Mouse (Mus musculus): Measurements from ENCODE around the gene Usp45. TPM values are rescaled to one million over a fixed set of nuclear protein-coding genes. Genes with fewer than 3 reads are reported as not detected.

The Usp45 gene
- polyA plus RNA-seq, 1 experiment from 2014 or later = 11.2 TPM

GRCm38 (mm10) chr4:21847481-21848286 lies 80.7 kb downstream of the Usp45 start, which contains the start of gene Pnisr:
TSS of gene Pnisr (plus strand) at chr4:21847583.
- H3K4me1 ChIP-seq (ENCODE audit: control insufficient read depth in 2 of 2, insufficient read depth in 2 of 2, low read length in 2 of 2) = peaks cover 2 to 11% of the 10 kb centered on the region in 2 experiments; a peak in 3 of 4 replicates
- peak; percentile 98 for ATAC-seq (ENCODE audit: insufficient number of reproducible peaks, insufficient read depth, low FRiP score, low read depth)
- under 1% methylated on average over 50 of the region's 50 CpGs for WGBS
- H3K9me3 ChIP-seq (ENCODE audit: control insufficient read depth, low read length) = no peaks in the 10 kb centered on the region
- H3K27ac ChIP-seq (replicated peaks in 1 of 2; ENCODE audit: control insufficient read depth in 1 of 2, insufficient read depth in 1 of 2, low read depth in 2 of 2, low read length in 2 of 2) = peak within 1 kb of the TSS; percentile 94 to 100
- no peaks in the 10 kb centered on the region for H3K36me3 ChIP-seq (ENCODE audit: control insufficient read depth, insufficient read depth, low read length)
- H3K4me3 ChIP-seq (ENCODE audit: control insufficient read depth in 1 of 2, insufficient read depth in 1 of 2, low read depth in 1 of 2, low read length in 2 of 2) = peak within 1 kb of the TSS; percentile 66 to 99
- peak within 1 kb of the TSS; percentile 80 for H3K4me2 ChIP-seq (ENCODE audit: low read length)
- H3K27me3 ChIP-seq (ENCODE audit: control insufficient read depth, insufficient read depth, low read length) = no peaks in the 10 kb centered on the region
- peak within 1 kb of the TSS; percentile 89 for H3K9ac ChIP-seq (ENCODE audit: low read length)

DNA sequence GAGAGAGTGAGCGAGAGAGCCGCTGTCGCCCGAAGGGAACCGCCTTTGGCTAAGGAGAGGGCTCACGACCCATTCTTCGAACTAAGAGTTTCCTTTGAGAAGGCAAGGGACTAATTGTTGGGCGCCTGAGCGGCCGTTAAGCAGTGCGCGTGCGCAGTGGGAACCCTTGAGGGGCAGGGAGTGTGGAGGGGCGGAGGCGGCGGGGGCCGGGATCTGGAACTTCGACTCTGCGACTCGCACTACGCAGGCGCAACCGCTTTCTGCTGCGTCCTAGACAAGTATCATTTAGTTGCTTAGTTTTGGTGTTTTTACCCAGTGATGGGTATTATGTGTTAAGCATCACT lies 81.3 kb downstream of the Usp45 start:
- Histone ChIP-seq H3K9ac (ENCODE audit: low read length) (peak overlapping the region; percentile 89), H3K27me3 (ENCODE audit: control insufficient read depth, insufficient read depth, low read length) (no peaks in the 10 kb centered on the region), H3K9me3 (ENCODE audit: control insufficient read depth, low read length) (no peaks in the 10 kb centered on the region), H3K27ac (replicated peaks in 1 of 2; ENCODE audit: control insufficient read depth in 1 of 2, insufficient read depth in 1 of 2, low read depth in 2 of 2, low read length in 2 of 2) (peak overlapping the region; percentile 94 to 100), H3K36me3 (ENCODE audit: control insufficient read depth, insufficient read depth, low read length) (no peaks in the 10 kb centered on the region), H3K4me2 (ENCODE audit: low read length) (peak overlapping the region; percentile 80), H3K4me1 (ENCODE audit: control insufficient read depth in 2 of 2, insufficient read depth in 2 of 2, low read length in 2 of 2) (peaks cover 2 to 11% of the 10 kb centered on the region in 2 experiments; a peak in 3 of 4 replicates), H3K4me3 (ENCODE audit: control insufficient read depth in 1 of 2, insufficient read depth in 1 of 2, low read depth in 1 of 2, low read length in 2 of 2) (peak overlapping the region; percentile 66 to 99)
- 0% methylated on average over 24 of the region's 24 CpGs for WGBS
- ATAC-seq (ENCODE audit: insufficient number of reproducible peaks, insufficient read depth, low FRiP score, low read depth) = peak; percentile 88

DNA sequence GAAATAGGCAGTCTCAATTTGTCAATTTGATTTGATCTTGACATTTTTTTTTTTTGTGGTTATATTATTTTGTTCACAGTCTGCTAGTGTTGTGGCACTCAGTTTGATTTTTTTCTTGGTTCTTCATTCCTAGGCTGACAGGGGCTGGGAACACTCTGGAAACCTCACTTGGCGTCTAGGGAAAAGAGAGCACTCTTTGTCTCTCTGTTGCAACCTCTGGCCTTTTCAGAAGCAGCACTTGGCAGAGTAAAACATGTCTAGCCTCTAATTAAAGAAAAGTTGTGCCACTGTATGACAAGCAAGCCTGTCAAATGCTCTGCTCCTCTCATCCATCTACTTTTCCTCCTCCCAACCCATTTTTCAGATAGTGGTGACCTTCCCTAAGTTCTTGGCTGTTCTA lies 90.5 kb downstream of the Usp45 start:
- no peak overlapping the region for H3K9ac ChIP-seq (ENCODE audit: low read length)
- no peak for ATAC-seq (ENCODE audit: insufficient number of reproducible peaks, insufficient read depth, low FRiP score, low read depth)
- no peaks in the 10 kb centered on the region for H3K27me3 ChIP-seq (ENCODE audit: control insufficient read depth, insufficient read depth, low read length)

GRCm38 (mm10) chr4:21865226-21865625 lies 98.3 kb downstream of the Usp45 start:
- Histone ChIP-seq H3K9me3 (ENCODE audit: control insufficient read depth, low read length) (no peaks in the 10 kb centered on the region), H3K4me3 (ENCODE audit: control insufficient read depth in 1 of 2, insufficient read depth in 1 of 2, low read depth in 1 of 2, low read length in 2 of 2) (no peak overlapping the region), H3K4me2 (ENCODE audit: low read length) (no peak overlapping the region), H3K9ac (ENCODE audit: low read length) (no peak overlapping the region), H3K36me3 (ENCODE audit: control insufficient read depth, insufficient read depth, low read length) (peaks cover 78% of the 10 kb centered on the region), H3K4me1 (ENCODE audit: control insufficient read depth in 2 of 2, insufficient read depth in 2 of 2, low read length in 2 of 2) (no peaks in the 10 kb centered on the region), H3K27me3 (ENCODE audit: control insufficient read depth, insufficient read depth, low read length) (no peaks in the 10 kb centered on the region), H3K27ac (replicated peaks in 1 of 2; ENCODE audit: control insufficient read depth in 1 of 2, insufficient read depth in 1 of 2, low read depth in 2 of 2, low read length in 2 of 2) (no peak overlapping the region)
- ATAC-seq (ENCODE audit: insufficient number of reproducible peaks, insufficient read depth, low FRiP score, low read depth) = no peak
- 100% methylated on average over 1 of the region's 1 CpGs for WGBS

More for the DNA sequence above, 90.5 kb downstream of the Usp45 start:
- no peak overlapping the region for H3K4me3 ChIP-seq (ENCODE audit: control insufficient read depth in 1 of 2, insufficient read depth in 1 of 2, low read depth in 1 of 2, low read length in 2 of 2)
- H3K27ac ChIP-seq (replicated peaks in 1 of 2; ENCODE audit: control insufficient read depth in 1 of 2, insufficient read depth in 1 of 2, low read depth in 2 of 2, low read length in 2 of 2) = no peak overlapping the region
- no peaks in the 10 kb centered on the region for H3K9me3 ChIP-seq (ENCODE audit: control insufficient read depth, low read length)
- H3K36me3 ChIP-seq (ENCODE audit: control insufficient read depth, insufficient read depth, low read length) = peaks cover 74% of the 10 kb centered on the region
- 79% methylated on average over 1 of the region's 1 CpGs for WGBS
- no peaks in the 10 kb centered on the region for H3K4me1 ChIP-seq (ENCODE audit: control insufficient read depth in 2 of 2, insufficient read depth in 2 of 2, low read length in 2 of 2)
- no peak overlapping the region for H3K4me2 ChIP-seq (ENCODE audit: low read length)

DNA sequence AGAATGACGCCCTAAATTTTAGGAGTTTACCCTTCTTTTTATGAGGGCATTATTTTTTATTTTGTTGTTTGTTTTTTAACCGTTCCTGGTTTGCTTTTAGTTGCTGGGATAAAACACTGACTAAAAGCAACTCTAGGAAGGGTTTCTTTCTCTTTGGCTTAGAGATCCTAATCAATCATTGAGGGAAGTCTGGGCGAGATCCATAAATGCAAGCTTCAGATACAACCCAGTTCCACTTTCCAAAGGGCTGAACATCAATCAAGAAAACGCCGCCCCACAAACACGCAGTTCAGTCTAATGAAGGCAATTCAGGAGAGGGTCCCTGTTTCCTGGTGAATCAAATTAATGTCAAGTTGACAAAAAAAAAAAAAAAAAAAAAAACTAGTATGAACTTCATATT lies 111.8 kb downstream of the Usp45 start:
- H3K4me3 ChIP-seq (ENCODE audit: control insufficient read depth in 1 of 2, insufficient read depth in 1 of 2, low read depth in 1 of 2, low read length in 2 of 2) = peak overlapping the region in 1 of 2 experiments; percentile 77; a peak in 2 of 4 replicates

DNA sequence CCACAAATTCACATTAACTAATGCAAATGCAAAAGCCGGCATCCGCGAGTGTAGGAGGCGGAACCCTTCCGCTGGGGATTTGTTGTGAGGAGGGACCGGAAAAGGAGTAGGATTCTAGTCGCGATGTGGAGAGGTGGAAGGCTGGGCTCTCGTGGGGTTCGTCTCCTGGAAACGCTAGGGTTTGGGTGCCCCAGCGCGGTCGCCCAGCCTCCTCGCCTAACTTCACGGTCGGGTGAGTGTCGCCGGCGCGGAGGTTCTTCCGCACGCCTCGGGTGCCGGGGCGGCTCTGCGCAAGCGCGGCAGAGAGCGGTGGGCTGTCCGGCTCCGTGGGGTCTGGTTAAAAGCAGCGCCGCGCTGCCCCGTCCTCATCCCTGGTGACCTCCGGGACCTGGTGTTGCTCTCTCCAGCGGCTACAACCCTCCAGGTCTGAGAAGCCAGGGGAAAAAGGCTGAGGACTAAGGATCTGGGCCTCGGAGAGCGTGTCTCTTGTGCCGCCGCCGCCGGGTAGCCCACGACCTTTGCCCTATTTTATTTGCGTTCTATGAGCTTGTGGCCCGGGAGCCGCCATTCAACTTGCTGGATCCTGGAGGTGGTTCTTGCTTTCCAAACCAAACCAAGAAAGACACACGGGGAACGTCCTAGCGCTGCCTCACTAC lies 112.7 kb downstream of the Usp45 start, which contains the start of gene Coq3:
Coq3 (plus strand) TSS at position 109 of the 656 bp plus-strand sequence.
- peak; percentile 89 for ATAC-seq (ENCODE audit: insufficient number of reproducible peaks, insufficient read depth, low FRiP score, low read depth)
- WGBS = under 1% methylated on average over 46 of the region's 51 CpGs
- Histone ChIP-seq H3K36me3 (ENCODE audit: control insufficient read depth, insufficient read depth, low read length) (peaks cover 21% of the 10 kb centered on the region), H3K4me2 (ENCODE audit: low read length) (peak within 1 kb of the TSS; percentile 87), H3K9ac (ENCODE audit: low read length) (peak within 1 kb of the TSS; percentile 85), H3K27ac (replicated peaks in 1 of 2; ENCODE audit: control insufficient read depth in 1 of 2, insufficient read depth in 1 of 2, low read depth in 2 of 2, low read length in 2 of 2) (peak within 1 kb of the TSS; percentile 86 to 94), H3K4me3 (ENCODE audit: control insufficient read depth in 1 of 2, insufficient read depth in 1 of 2, low read depth in 1 of 2, low read length in 2 of 2) (peak within 1 kb of the TSS; percentile 73 to 77), H3K9me3 (ENCODE audit: control insufficient read depth, low read length) (no peaks in the 10 kb centered on the region), H3K27me3 (ENCODE audit: control insufficient read depth, insufficient read depth, low read length) (no peaks in the 10 kb centered on the region), H3K4me1 (ENCODE audit: control insufficient read depth in 2 of 2, insufficient read depth in 2 of 2, low read length in 2 of 2) (peaks cover 0 to 9% of the 10 kb centered on the region in 2 experiments; a peak in 1 of 4 replicates)

More for the DNA sequence above, 111.8 kb downstream of the Usp45 start:
- no peak for ATAC-seq (ENCODE audit: insufficient number of reproducible peaks, insufficient read depth, low FRiP score, low read depth)
- peak overlapping the region; percentile 87 for H3K4me2 ChIP-seq (ENCODE audit: low read length)
- WGBS = 34% methylated on average over 6 of the region's 6 CpGs
- peaks cover 30% of the 10 kb centered on the region for H3K36me3 ChIP-seq (ENCODE audit: control insufficient read depth, insufficient read depth, low read length)
- H3K4me1 ChIP-seq (ENCODE audit: control insufficient read depth in 2 of 2, insufficient read depth in 2 of 2, low read length in 2 of 2) = peaks cover 0 to 9% of the 10 kb centered on the region in 2 experiments; a peak in 1 of 4 replicates
- no peaks in the 10 kb centered on the region for H3K9me3 ChIP-seq (ENCODE audit: control insufficient read depth, low read length)
- peak overlapping the region; percentile 85 for H3K9ac ChIP-seq (ENCODE audit: low read length)
- H3K27ac ChIP-seq (replicated peaks in 1 of 2; ENCODE audit: control insufficient read depth in 1 of 2, insufficient read depth in 1 of 2, low read depth in 2 of 2, low read length in 2 of 2) = no peak overlapping the region
- H3K27me3 ChIP-seq (ENCODE audit: control insufficient read depth, insufficient read depth, low read length) = no peaks in the 10 kb centered on the region

- no peak overlapping the region for H3K9ac ChIP-seq (ENCODE audit: low read length)
- WGBS = 91% methylated on average over 6 of the region's 6 CpGs
- H3K27ac ChIP-seq (replicated peaks in 1 of 2; ENCODE audit: control insufficient read depth in 1 of 2, insufficient read depth in 1 of 2, low read depth in 2 of 2, low read length in 2 of 2) = no peak overlapping the region
- no peak for ATAC-seq (ENCODE audit: insufficient number of reproducible peaks, insufficient read depth, low FRiP score, low read depth)
- no peak overlapping the region for H3K4me2 ChIP-seq (ENCODE audit: low read length)
- H3K27me3 ChIP-seq (ENCODE audit: control insufficient read depth, insufficient read depth, low read length) = no peaks in the 10 kb centered on the region
- no peak overlapping the region for H3K4me3 ChIP-seq (ENCODE audit: control insufficient read depth in 1 of 2, insufficient read depth in 1 of 2, low read depth in 1 of 2, low read length in 2 of 2)
- peaks cover 0 to 9% of the 10 kb centered on the region in 2 experiments; a peak in 1 of 4 replicates for H3K4me1 ChIP-seq (ENCODE audit: control insufficient read depth in 2 of 2, insufficient read depth in 2 of 2, low read length in 2 of 2)
- no peaks in the 10 kb centered on the region for H3K9me3 ChIP-seq (ENCODE audit: control insufficient read depth, low read length)
- 0 out of 2 replicates have a peak, but pooled peaks cover 3% of the 10 kb centered on the region for H3K36me3 ChIP-seq (ENCODE audit: control insufficient read depth, insufficient read depth, low read length)
These were observed 115.8 kb downstream of the Usp45 start for GRCm38 (mm10) chr4:21882806-21883205.
